In the genomic region with DNA sequence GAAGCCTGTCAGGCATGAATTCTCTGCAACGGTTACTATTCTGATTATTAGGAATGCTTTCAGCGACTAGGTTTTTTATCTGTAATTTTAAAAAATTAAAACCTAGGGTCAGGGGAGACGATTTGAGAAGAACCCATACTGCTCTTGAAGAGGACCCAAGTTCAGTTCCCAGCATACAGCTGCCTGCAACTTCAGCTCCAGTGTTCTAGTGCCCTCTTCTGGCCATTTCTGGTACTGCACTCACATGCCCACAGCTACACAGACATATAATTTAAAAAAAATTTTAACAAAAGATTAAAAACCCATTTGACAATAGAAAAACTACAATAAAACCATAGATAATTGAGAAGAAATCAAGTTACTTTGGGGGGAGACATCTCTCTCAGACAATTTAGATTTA, we compare ENCODE assay signal across 14 mouse cellular contexts. TPM values are rescaled to one million over a fixed set of nuclear protein-coding genes. Genes with fewer than 3 reads are reported as not detected.
DNase-seq lines count a peak whose midpoint lies in the region; ATAC-seq and TF ChIP-seq lines count a peak whose summit lies in the region.
"Had no signal": no experiment of that assay in that cellular context is flagged by ENCODE, and none has a peak within 500 bp of the region (broad histone marks: within the 10 kb centered on the region; RNA-seq: fewer than 3 reads in every experiment).

No protein-coding gene starts in this region.

- TF ChIP-seq POLR2A in brain, embryonic 14.5 days (IDR thresholded peaks at IDR 0.05; ENCODE audit: borderline replicate concordance, extremely low read depth, insufficient read depth, insufficient read length, poor library complexity, severe bottlenecking) = no peak
- no peak for TF ChIP-seq POLR2A in testis, adult 2 months (IDR thresholded peaks at IDR 0.05; ENCODE audit: control insufficient read depth, low read depth, low read length)

- DNase-seq in CD4-positive, CD25-positive, alpha-beta regulatory T cell, adult 2 months (ENCODE audit: low read depth, low spot score) = peak; percentile 60
- no peak for DNase-seq in lung, embryonic 14.5 days
- DNase-seq in lung, postnatal 10 days = no peak
- DNase-seq in brain, embryonic 14.5 days (ENCODE audit: low read depth) = no peak
- no peak for DNase-seq in gastrocnemius, adult 8-10 months (ENCODE audit: low spot score in 2 of 2)
- DNase-seq in urinary bladder, postnatal 36 days (ENCODE audit: low spot score in 2 of 2) = no peak
- DNase-seq: adrenal gland, adult 2 months; cerebellum, adult 2 months; gastrocnemius, postnatal 14 days; heart, postnatal 14 days; lung, postnatal 14 days had no signal

- no peaks in the 10 kb centered on the region for H3K27me3 ChIP-seq in lung, embryonic 14.5 days (ENCODE audit: insufficient read depth, low read length)
- H3K27me3 ChIP-seq in testis, adult 2 months (ENCODE audit: control insufficient read depth, insufficient read depth, low read length) = no peaks in the 10 kb centered on the region

- H3K4me2 ChIP-seq in lung, embryonic 14.5 days = no peak overlapping the region

- no peak for ATAC-seq in CD4-positive, CD25-positive, alpha-beta regulatory T cell, adult 4 months
- no peak for ATAC-seq in lung, embryonic 14.5 days (ENCODE audit: insufficient read depth)

- H3K4me1 ChIP-seq in lung, embryonic 14.5 days (ENCODE audit: insufficient read depth) = no peaks in the 10 kb centered on the region
- H3K4me1 ChIP-seq in testis, adult 2 months (ENCODE audit: control insufficient read depth, insufficient read depth, low read length) = peaks cover 9% of the 10 kb centered on the region

- no peak overlapping the region for H3K4me3 ChIP-seq in lung, embryonic 14.5 days (ENCODE audit: low read depth, low read length)
- H3K4me3 ChIP-seq in testis, adult 2 months (ENCODE audit: control insufficient read depth, low read depth, low read length) = no peak overlapping the region
- H3K4me3 ChIP-seq: myocyte had no signal

- peaks cover 6% of the 10 kb centered on the region; the same call in 1 of the 2 replicates for H3K9me3 ChIP-seq in lung, embryonic 14.5 days (ENCODE audit: low read depth, low read length)

- 92% methylated on average over 3 of the region's 3 CpGs for WGBS in lung, embryonic 14.5 days

- peak; percentile 58 for TF ChIP-seq CTCF in lung, embryonic 14.5 days (IDR thresholded peaks at IDR 0.05; ENCODE audit: low read depth)
- peak; percentile 49; the same call in 1 of the 2 replicates for TF ChIP-seq CTCF in brain, embryonic 14.5 days (IDR thresholded peaks at IDR 0.05; ENCODE audit: borderline replicate concordance, extremely low read depth, insufficient read depth, insufficient read length)
- peak; percentile 71; the same call in 1 of the 2 replicates for TF ChIP-seq CTCF in testis, adult 2 months (IDR thresholded peaks at IDR 0.05; ENCODE audit: control insufficient read depth, insufficient read depth, insufficient replicate concordance, low read depth, low read length)

- no peak overlapping the region for H3K9ac ChIP-seq in lung, embryonic 14.5 days

- no peak overlapping the region for H3K27ac ChIP-seq in lung, embryonic 14.5 days (ENCODE audit: low read depth)
- no peak overlapping the region for H3K27ac ChIP-seq in testis, adult 2 months (ENCODE audit: control insufficient read depth, insufficient read depth, low read depth, low read length)

- H3K36me3 ChIP-seq in lung, embryonic 14.5 days (ENCODE audit: insufficient read depth) = no peaks in the 10 kb centered on the region
- H3K36me3 ChIP-seq in testis, adult 2 months (ENCODE audit: control insufficient read depth, insufficient read depth, low read length) = no peaks in the 10 kb centered on the region

RNA-seq across cellular contexts. Expression of a gene that starts 20.5 kb away (rescaled TPM):
- polyA plus RNA-seq in CD4-positive, CD25-positive, alpha-beta regulatory T cell, adult 4 months (2017; shearing (Covaris generic)) = 10 to 100 TPM; 23.6 to 29.0 TPM
- polyA plus RNA-seq in lung, embryonic 14.5 days (2014; fragmentation: Nextera tagmentation; extraction: Ambion mirVana) = 10.9 and 11.7 TPM in 2 replicates
- polyA plus RNA-seq in brain, embryonic 14.5 days (2012; rRNA removed) = 22.5 and 31.1 TPM in 2 replicates
- polyA plus RNA-seq in testis, adult 2 months (2012; rRNA removed) = 2.9 and 4.0 TPM in 2 replicates
- under 1 TPM; 0.17 to 0.68 (median 0.43) TPM for total RNA-seq in gastrocnemius, adult 8-10 months (2022)
- polyA plus RNA-seq: myocyte had no signal
